Mouse (Mus musculus) erythroblast, embryonic 14.5 days (primary cell): Measurements from ENCODE around the gene Rngtt. TPM values are rescaled to one million over a fixed set of nuclear protein-coding genes. Genes with fewer than 3 reads are reported as not detected.
"Not testable (repeated sequence)": the region's sequence is repeated elsewhere in the genome, so short reads cannot be mapped to it uniquely, and the experiment has no call there.

Source experiments
- H3K27me3 ChIP-seq: 2 replicates; pipeline ENCODE4 v1.6.1; 2012; ENCODE audit warnings: inconsistent platforms; ENCODE audit not compliant: control insufficient read depth
- H3K36me3 ChIP-seq: 2 replicates; pipeline ENCODE4 v1.6.1; 2012; ENCODE audit warnings: mild to moderate bottlenecking, inconsistent platforms; ENCODE audit not compliant: control insufficient read depth
- H3K4me1 ChIP-seq: 2 replicates; pipeline ENCODE4 v1.6.1; 2012; ENCODE audit warnings: inconsistent platforms; ENCODE audit not compliant: control insufficient read depth
- H3K4me3 ChIP-seq: replicated peaks from 2 replicates; pipeline ENCODE3; 2012; ENCODE audit warnings: moderate library complexity, mild to moderate bottlenecking, inconsistent platforms
- H3K9me3 ChIP-seq: 2 replicates; pipeline ENCODE4 v1.6.1; 2012; ENCODE audit warnings: low read length, inconsistent platforms, mixed read lengths; ENCODE audit not compliant: control insufficient read depth
- GATA1 ChIP-seq: IDR thresholded peaks from 2 replicates; pipeline ENCODE4 v1.6.1; 2012; ENCODE audit warnings: low read length, inconsistent platforms, mixed read lengths
- TAL1 ChIP-seq: IDR thresholded peaks from 3 replicates; pipeline ENCODE4 v1.6.1; 2012; ENCODE audit warnings: low read length, inconsistent platforms, mixed read lengths
- polyA plus RNA-seq: library from polyadenylated mRNA; stranded (reverse); fragments of >175 nt; gene quantifications from 2 replicates; pipeline ENCODE4 v1.2.3, GENCODE M21; 2012

Gene Rngtt
- polyA plus RNA-seq, 1 experiment: 0.71 TPM

DNA sequence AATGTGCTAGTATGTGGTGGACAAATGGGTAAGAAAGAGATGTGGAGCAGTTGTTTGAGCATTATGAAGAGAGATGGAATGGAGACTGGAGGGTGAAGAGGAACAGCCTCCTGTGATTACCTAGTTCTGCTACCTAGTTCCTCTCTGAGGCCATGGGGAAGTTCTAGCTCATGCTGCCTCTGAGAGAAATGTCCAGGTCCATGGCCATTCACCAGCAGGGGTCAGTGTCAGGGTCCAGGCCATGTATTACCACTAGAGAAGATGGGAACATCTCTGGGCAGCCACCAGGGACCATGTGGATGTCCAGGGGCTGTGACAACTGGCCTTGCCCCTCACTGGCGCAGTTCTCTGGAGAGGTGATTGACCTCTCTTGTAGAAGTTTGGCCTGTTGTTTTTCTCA, 7.1 kb upstream of the Rngtt start:
- TF ChIP-seq TAL1: no peak
- no peak for TF ChIP-seq GATA1
- H3K4me3 ChIP-seq: no peak overlapping the region
- H3K27me3 ChIP-seq: no peaks in the 10 kb centered on the region
- peaks cover 5% of the 10 kb centered on the region for H3K9me3 ChIP-seq
- H3K4me1 ChIP-seq: 0 out of 2 replicates have a peak, but pooled peaks cover 2% of the 10 kb centered on the region
- no peaks in the 10 kb centered on the region for H3K36me3 ChIP-seq

DNA sequence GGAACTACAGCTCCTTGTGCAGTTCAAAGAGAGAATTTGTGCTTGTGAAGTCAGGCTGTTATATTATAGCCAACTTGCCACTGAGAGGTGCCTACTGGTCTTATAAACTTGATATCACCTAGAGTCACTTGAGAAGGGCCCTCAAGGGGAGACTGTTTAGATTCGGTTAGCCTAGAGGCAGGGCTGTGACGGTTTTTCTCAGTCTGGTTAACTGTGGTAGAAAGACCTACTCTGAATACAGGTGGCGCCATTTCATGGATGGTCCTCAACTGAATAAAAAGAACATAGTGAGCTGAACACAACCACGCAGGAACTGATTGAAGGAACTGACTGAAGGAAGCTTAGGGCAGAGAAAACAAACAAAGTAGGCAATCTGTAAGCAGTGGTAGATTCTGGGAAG, 3.0 kb upstream of the Rngtt start:
- Histone ChIP-seq H3K27me3 (no peaks in the 10 kb centered on the region), H3K36me3 (peaks cover 5% of the 10 kb centered on the region), H3K9me3 (peaks cover 5% of the 10 kb centered on the region), H3K4me1 (peaks cover 26% of the 10 kb centered on the region), H3K4me3 (no peak overlapping the region)
- TF ChIP-seq GATA1 (no peak), TAL1 (no peak)

DNA sequence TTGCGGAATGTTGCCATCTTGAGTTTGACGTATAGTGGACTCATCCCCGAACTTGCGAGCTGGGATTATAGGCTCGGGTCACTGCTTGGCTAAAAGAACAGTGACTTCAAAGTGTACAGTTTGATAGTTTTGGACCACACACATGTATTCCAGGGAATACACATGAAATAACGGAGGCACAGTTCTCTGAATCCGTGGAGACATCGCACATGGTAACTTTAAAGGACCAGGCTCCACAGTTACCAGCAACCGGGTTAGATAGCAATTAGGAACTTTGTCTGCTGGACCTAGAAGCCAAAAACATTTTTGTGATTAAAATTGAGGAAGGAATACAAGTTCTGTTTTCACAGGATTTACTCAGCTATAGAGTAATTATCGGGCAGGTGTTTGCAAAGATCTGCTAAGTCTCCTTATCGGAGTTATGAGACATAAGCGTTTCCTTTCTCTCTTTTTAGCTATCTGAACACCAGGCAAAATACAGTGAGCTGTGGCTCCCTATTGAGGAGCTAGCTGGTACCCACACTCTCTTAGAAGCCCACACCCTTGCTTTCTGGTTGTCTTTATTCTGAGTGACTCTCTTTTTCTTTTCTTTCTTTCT, 828 bp downstream of the Rngtt start:
- Histone ChIP-seq H3K36me3 (peaks cover 13% of the 10 kb centered on the region), H3K9me3 (no peaks in the 10 kb centered on the region), H3K4me3 (peak overlapping the region; percentile 99), H3K27me3 (no peaks in the 10 kb centered on the region), H3K4me1 (peaks cover 37% of the 10 kb centered on the region)
- TF ChIP-seq TAL1 (no peak), GATA1 (no peak)

DNA sequence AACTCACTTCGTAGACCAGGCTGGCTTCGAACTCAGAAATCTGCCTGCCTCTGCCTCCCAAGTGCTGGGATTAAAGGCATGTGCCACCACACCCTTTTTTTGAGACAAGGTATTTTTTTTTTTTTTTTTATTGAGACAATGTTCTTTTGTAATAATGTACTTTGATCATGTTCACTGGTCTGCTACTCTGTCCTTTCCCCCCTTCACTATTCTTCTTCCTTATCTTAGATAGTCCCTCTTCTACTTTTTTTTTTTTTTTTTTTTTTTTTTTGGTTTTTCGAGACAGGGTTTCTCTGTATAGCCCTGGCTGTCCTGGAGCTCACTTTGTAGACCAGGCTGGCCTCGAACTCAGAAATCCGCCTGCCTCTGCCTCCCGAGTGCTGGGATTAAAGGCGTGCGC, 4.0 kb downstream of the Rngtt start:
- H3K9me3 ChIP-seq, H3K4me3 ChIP-seq, H3K27me3 ChIP-seq: not testable (repeated sequence)
- peaks cover 18% of the 10 kb centered on the region for H3K36me3 ChIP-seq
- H3K4me1 ChIP-seq: peaks cover 43% of the 10 kb centered on the region

DNA sequence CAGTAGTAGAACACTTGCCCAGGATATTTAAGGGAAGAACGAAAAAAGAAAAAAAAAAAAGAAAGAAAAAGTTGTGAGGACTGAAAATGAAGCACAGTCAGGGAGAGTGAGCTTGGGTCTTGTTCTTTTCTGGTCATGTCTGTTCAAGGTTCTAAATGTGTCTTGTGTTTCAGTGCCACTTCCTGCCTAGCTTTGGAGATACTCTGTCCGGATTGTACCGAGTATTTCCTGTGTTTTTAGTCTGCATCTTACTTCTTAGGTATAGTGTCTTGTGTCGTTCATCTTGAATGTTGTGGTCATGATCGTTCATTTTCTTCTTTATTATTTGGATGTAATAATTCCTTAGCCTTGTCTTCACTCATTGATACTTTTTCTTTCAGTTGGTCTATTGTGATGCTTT, 5.7 kb downstream of the Rngtt start:
- no peak for TF ChIP-seq GATA1
- Histone ChIP-seq H3K27me3 (no peaks in the 10 kb centered on the region), H3K9me3 (no peaks in the 10 kb centered on the region), H3K4me3 (no peak overlapping the region), H3K4me1 (peaks cover 34% of the 10 kb centered on the region), H3K36me3 (peaks cover 25% of the 10 kb centered on the region)

DNA sequence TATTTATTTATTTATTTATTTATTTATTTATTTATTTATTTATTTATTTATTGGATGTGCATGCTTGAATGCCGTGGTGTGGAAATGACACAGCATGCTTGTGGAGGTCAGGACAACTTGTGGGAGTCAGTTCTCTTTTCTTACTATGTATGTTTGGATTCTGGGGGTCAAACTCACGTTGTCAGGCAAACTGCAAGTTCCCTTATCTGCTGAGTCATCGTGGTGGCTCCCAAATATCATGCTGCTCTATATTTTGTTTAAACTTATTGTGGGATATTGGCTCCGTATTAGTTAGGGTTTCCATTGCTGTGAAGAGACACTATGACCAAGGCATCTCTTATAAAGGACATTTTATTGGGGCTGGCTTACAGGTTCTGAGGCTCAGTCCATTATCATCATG, 21.0 kb downstream of the Rngtt start:
- Histone ChIP-seq H3K9me3 (no peaks in the 10 kb centered on the region), H3K36me3 (peaks cover 90% of the 10 kb centered on the region), H3K27me3 (no peaks in the 10 kb centered on the region), H3K4me1 (peaks cover 17% of the 10 kb centered on the region), H3K4me3 (no peak overlapping the region)
- TF ChIP-seq GATA1: no peak
- no peak for TF ChIP-seq TAL1

DNA sequence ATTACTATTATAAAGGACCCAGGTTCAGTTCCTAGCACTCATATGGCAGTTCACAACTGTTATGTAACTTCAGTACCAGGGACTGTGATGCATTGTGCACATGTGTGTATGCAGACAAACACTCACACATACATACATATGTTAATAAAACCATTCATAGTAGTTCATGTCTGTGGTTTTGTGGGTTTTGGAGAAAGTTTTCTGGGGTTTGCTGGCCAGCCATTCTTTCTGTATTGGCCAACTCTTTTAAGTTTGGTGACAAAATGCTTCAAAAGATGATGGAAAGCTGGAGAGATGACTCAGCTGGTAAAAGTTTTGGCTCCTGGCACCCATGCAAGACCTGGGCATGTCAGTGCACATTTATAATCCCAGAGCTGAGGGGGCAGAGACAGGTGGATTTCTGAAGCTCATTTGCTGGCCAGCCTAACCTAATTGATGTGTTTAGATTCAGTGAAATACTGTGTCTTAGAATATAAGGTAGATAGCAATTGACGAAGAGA, 22.9 kb downstream of the Rngtt start:
- no peak for TF ChIP-seq GATA1
- TF ChIP-seq TAL1: no peak
- Histone ChIP-seq H3K4me3 (no peak overlapping the region), H3K4me1 (peaks cover 23% of the 10 kb centered on the region), H3K36me3 (peaks cover 87% of the 10 kb centered on the region), H3K9me3 (no peaks in the 10 kb centered on the region), H3K27me3 (no peaks in the 10 kb centered on the region)

DNA sequence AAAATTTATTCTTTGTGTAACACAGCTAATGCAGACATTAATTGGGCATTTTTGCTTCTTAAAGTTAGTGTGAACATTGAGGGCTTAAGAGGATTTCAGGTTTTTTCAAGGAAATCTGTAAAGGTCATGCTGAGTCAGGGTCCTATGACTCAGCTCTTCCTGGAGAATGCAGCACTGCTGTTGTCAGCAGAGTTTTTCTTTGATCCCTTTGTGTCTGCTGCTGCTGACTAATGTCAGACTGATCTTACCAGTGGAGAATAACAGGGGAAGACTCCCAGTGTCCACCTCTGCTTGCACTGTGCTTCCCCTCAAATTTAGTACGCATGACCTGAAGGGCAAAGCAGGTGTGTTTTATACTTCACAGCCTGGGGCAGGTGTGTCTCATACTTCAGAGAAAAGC, 27.9 kb downstream of the Rngtt start:
- no peaks in the 10 kb centered on the region for H3K27me3 ChIP-seq
- TF ChIP-seq GATA1: no peak
- TF ChIP-seq TAL1: no peak
- no peaks in the 10 kb centered on the region for H3K9me3 ChIP-seq
- peaks cover 87% of the 10 kb centered on the region for H3K36me3 ChIP-seq
- peaks cover 27% of the 10 kb centered on the region for H3K4me1 ChIP-seq
- no peak overlapping the region for H3K4me3 ChIP-seq

DNA sequence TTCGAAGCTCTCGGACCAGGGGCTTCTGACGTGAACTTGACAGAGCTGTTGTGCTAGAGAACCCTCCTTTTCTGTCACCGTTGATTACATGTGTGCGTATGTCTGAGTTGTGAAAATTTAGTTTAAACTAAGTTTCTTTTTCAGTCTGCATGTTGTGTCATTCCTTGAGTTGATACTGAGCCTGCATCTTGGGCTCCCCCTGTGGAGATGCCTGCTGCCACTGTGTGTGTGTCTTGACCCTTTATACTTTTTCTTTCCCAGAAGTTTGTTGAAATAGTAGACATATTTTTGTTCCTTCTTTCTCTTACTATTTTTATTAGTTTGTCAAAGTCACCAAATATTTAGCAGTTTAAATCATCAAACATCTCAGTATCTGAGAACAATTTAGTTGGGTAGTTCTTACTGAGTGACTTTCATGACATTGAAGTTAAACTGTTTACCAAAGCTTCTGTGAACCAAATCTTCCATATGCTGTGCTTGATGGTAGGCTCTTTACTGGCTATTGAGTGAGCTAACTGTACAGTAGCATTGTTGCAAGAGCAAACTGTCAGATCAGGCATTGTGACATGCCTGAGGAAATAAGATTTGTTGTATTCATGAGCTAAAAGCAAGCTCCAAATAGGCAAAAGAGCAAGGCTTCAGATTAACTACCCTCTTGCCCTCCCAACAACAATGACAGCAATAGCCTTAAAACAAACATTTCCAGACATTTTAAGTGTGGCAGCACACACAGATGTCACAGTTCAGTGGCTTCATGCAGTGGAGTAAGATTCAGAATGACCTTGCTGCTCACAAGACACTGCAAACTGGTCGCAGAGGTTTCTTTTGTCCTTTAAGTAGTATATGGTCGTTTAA, 33.0 kb downstream of the Rngtt start:
- H3K36me3 ChIP-seq: peaks cover 70% of the 10 kb centered on the region
- TF ChIP-seq GATA1 (no peak), TAL1 (no peak)
- no peaks in the 10 kb centered on the region for H3K9me3 ChIP-seq
- peaks cover 34% of the 10 kb centered on the region for H3K4me1 ChIP-seq
- H3K4me3 ChIP-seq: peak overlapping the region; percentile 13
- H3K27me3 ChIP-seq: no peaks in the 10 kb centered on the region
